ENCODE assay signal across 11 mouse cellular contexts in genomic region chr9:108401186-108401960, GRCm38 (mm10). TPM values are rescaled to one million over a fixed set of nuclear protein-coding genes. Genes with fewer than 3 reads are reported as not detected.
A peak's percentile ranks its signal among the peaks of the same experiment; 100 is the strongest.
DNase-seq lines count a peak whose midpoint lies in the region; ATAC-seq and TF ChIP-seq lines count a peak whose summit lies in the region.
"Had no signal": no experiment of that assay in that cellular context is flagged by ENCODE, and none has a peak within 500 bp of the region (broad histone marks: within the 10 kb centered on the region; RNA-seq: fewer than 3 reads in every experiment).

No protein-coding gene starts in this region.

- WGBS in kidney, embryonic 15.5 days = 68% methylated on average over 7 of the region's 7 CpGs
- WGBS in cerebellum, adult 2 months = 14% methylated on average over 7 of the region's 7 CpGs

- no peak for TF ChIP-seq POLR2A in cerebellum, adult 2 months (IDR thresholded peaks at IDR 0.05; ENCODE audit: borderline replicate concordance, insufficient read depth, low read length)

- no peaks in the 10 kb centered on the region for H3K36me3 ChIP-seq in kidney, embryonic 15.5 days
- H3K36me3 ChIP-seq: embryonic facial prominence, embryonic 13.5 days had no signal

- DNase-seq in kidney, adult 11 months = peak; percentile 75
- DNase-seq in cerebellum, adult 2 months = peak; percentile 38 to 63
- peak; percentile 67 for DNase-seq in gastrocnemius, postnatal 14 days
- peak; percentile 27 to 51 for DNase-seq in layer of hippocampus, postnatal 25 days (ENCODE audit: extremely low spot score in 1 of 2, low spot score in 1 of 2)
- peak; percentile 38 for DNase-seq in right cerebral cortex, postnatal 4 days
- no peak for DNase-seq in thymus, adult 18-20 months
- DNase-seq in MN1 (ENCODE audit: low spot score) = no peak

- H3K27ac ChIP-seq in kidney, embryonic 15.5 days = no peak overlapping the region
- H3K27ac ChIP-seq in cerebellum, adult 2 months (ENCODE audit: insufficient read depth, low read length) = no peak overlapping the region
- H3K27ac ChIP-seq: embryonic facial prominence, embryonic 13.5 days had no signal

- H3K4me3 ChIP-seq in kidney, embryonic 15.5 days (replicated peaks) = no peak overlapping the region
- H3K4me3 ChIP-seq in cerebellum, adult 2 months (replicated peaks; ENCODE audit: insufficient read depth, low read depth, low read length) = no peak overlapping the region
- H3K4me3 ChIP-seq: embryonic facial prominence, embryonic 13.5 days had no signal

- no peak for ATAC-seq in kidney, embryonic 15.5 days (replicated peaks; ENCODE audit: low FRiP score)

- TF ChIP-seq CTCF in cerebellum, adult 2 months (IDR thresholded peaks at IDR 0.05; ENCODE audit: borderline replicate concordance, insufficient read depth, low read depth, low read length) = no peak

- intact Hi-C loops in gastrocnemius, postnatal 14 days (cut with DNase I; ENCODE audit: low total_unique reads) = no loop called here

- H3K4me2 ChIP-seq in kidney, embryonic 15.5 days = no peak overlapping the region
- H3K4me2 ChIP-seq: embryonic facial prominence, embryonic 13.5 days had no signal

- H3K9me3 ChIP-seq in kidney, embryonic 15.5 days (replicated peaks) = no peaks in the 10 kb centered on the region
- H3K9me3 ChIP-seq: embryonic facial prominence, embryonic 13.5 days had no signal

- no peak overlapping the region for H3K9ac ChIP-seq in kidney, embryonic 15.5 days
- H3K9ac ChIP-seq: embryonic facial prominence, embryonic 13.5 days had no signal

- H3K4me1 ChIP-seq in kidney, embryonic 15.5 days = 0 out of 2 replicates have a peak, but pooled peaks cover 7% of the 10 kb centered on the region
- peaks cover 9% of the 10 kb centered on the region; the same call in 1 of the 2 replicates for H3K4me1 ChIP-seq in cerebellum, adult 2 months (ENCODE audit: control insufficient read depth, insufficient read depth, low read length)

- H3K27me3 ChIP-seq in kidney, embryonic 15.5 days = no peaks in the 10 kb centered on the region
- no peaks in the 10 kb centered on the region for H3K27me3 ChIP-seq in cerebellum, adult 2 months (ENCODE audit: control insufficient read depth, insufficient read depth, low read length)
- H3K27me3 ChIP-seq: embryonic facial prominence, embryonic 13.5 days had no signal

RNA-seq across cellular contexts. Expression of gene 1700102P08Rik, which starts 8.8 kb away (rescaled TPM):
- 0.54 and 0.61 TPM in 2 replicates for polyA plus RNA-seq in kidney, embryonic 15.5 days (2015; fragmentation: Nextera tagmentation; extraction: Ambion mirVana)
- polyA plus RNA-seq in cerebellum, adult 2 months (2012; rRNA removed) = 1.3 and 1.7 TPM in 2 replicates
- total RNA-seq in gastrocnemius, postnatal 14 days (2021) = under 1 TPM; 0.31 to 0.42 TPM
- total RNA-seq in layer of hippocampus, postnatal 25 days (2021) = 1 to 10 TPM; 1.4 to 2.4 TPM

RNA-seq across cellular contexts. Expression of gene Ccdc36, which starts 26.9 kb away (rescaled TPM):
- polyA plus RNA-seq in kidney, embryonic 15.5 days (2015; fragmentation: Nextera tagmentation; extraction: Ambion mirVana) = 1.6 TPM in 2 replicates
- polyA plus RNA-seq in cerebellum, adult 2 months (2012; rRNA removed) = 0.13 and 0.17 TPM in 2 replicates
- total RNA-seq in gastrocnemius, postnatal 14 days (2021) = under 1 TPM in 1 of 2 experiments, not detected in 1; 0.16 TPM
- under 1 TPM; 0.10 to 0.16 TPM for total RNA-seq in layer of hippocampus, postnatal 25 days (2021)

RNA-seq across cellular contexts. Expression of gene BC048562, which starts 34.9 kb away (rescaled TPM):
- not detected in 2 replicates for polyA plus RNA-seq in kidney, embryonic 15.5 days (2015; fragmentation: Nextera tagmentation; extraction: Ambion mirVana)
- not detected in 2 replicates for polyA plus RNA-seq in cerebellum, adult 2 months (2012; rRNA removed)
- not detected for total RNA-seq in gastrocnemius, postnatal 14 days (2021)
- not detected for total RNA-seq in layer of hippocampus, postnatal 25 days (2021)
- total RNA-seq: ES-E14 had no signal
- polyA plus RNA-seq: embryonic facial prominence, embryonic 13.5 days; liver, embryonic 16.5 days had no signal

RNA-seq across cellular contexts. Expression of gene Usp4, which starts 53.7 kb away (rescaled TPM):
- polyA plus RNA-seq in kidney, embryonic 15.5 days (2015; fragmentation: Nextera tagmentation; extraction: Ambion mirVana) = 95.2 and 105 TPM in 2 replicates
- polyA plus RNA-seq in cerebellum, adult 2 months (2012; rRNA removed) = 97.5 and 104 TPM in 2 replicates
- 10 to 100 TPM; 56.6 to 62.4 TPM for total RNA-seq in gastrocnemius, postnatal 14 days (2021)
- 100 to 1,000 TPM; 102 to 108 TPM for total RNA-seq in layer of hippocampus, postnatal 25 days (2021)

RNA-seq across cellular contexts. Expression of gene Ccdc71, which starts 59.0 kb away (rescaled TPM):
- polyA plus RNA-seq in kidney, embryonic 15.5 days (2015; fragmentation: Nextera tagmentation; extraction: Ambion mirVana) = 61.6 and 62.9 TPM in 2 replicates
- polyA plus RNA-seq in cerebellum, adult 2 months (2012; rRNA removed) = 23.4 and 27.6 TPM in 2 replicates
- 10 to 100 TPM; 15.6 to 17.5 TPM for total RNA-seq in gastrocnemius, postnatal 14 days (2021)
- total RNA-seq in layer of hippocampus, postnatal 25 days (2021) = 10 to 100 TPM; 28.4 to 41.1 TPM

Comparison
In these comparisons a context has a peak if more than half of its experiments do, and no peak if none do; other contexts are left out.
1. DNase-seq: peak in kidney, adult 11 months (single experiment), cerebellum, adult 2 months (2 of 2), gastrocnemius, postnatal 14 days (single experiment), layer of hippocampus, postnatal 25 days (2 of 2) and right cerebral cortex, postnatal 4 days (single experiment); none in thymus, adult 18-20 months (0 of 2) and MN1 (single experiment).